Mouse (Mus musculus) cerebellum, adult 2 months (tissue): ENCODE measurements around the gene Hsd17b6. TPM values are rescaled to one million over a fixed set of nuclear protein-coding genes. Genes with fewer than 3 reads are reported as not detected.

ENCODE experiments used
- DNase-seq, 2 experiments: peaks; one replicate each; pipeline ENCODE4 v3.0.0; 2021
- H3K27ac ChIP-seq: fragments of 200-500 bp; 2 replicates; pipeline ENCODE4 v1.5.1; 2012; ENCODE audit warnings: low read length, control low read depth, inconsistent platforms; ENCODE audit not compliant: insufficient read depth
- H3K27me3 ChIP-seq: fragments of 200-500 bp; 2 replicates; pipeline ENCODE4 v1.6.1; 2012; ENCODE audit warnings: inconsistent platforms, mild to moderate bottlenecking, low read length, moderate library complexity; ENCODE audit not compliant: control insufficient read depth, insufficient read depth
- H3K4me1 ChIP-seq: fragments of 200-500 bp; 2 replicates; pipeline ENCODE4 v1.6.1; 2011; ENCODE audit warnings: low read length; ENCODE audit not compliant: control insufficient read depth, insufficient read depth
- H3K4me3 ChIP-seq: fragments of 200-500 bp; replicated peaks from 2 replicates; pipeline ENCODE3; 2011; ENCODE audit warnings: mild to moderate bottlenecking, low read depth, low read length, control low read depth; ENCODE audit not compliant: insufficient read depth
- CTCF ChIP-seq: fragments of 200-500 bp; IDR thresholded peaks from 2 replicates; pipeline ENCODE4 v1.5.1; 2011; ENCODE audit warnings: low read depth, mild to moderate bottlenecking, control low read depth, low read length, moderate library complexity, borderline replicate concordance; ENCODE audit not compliant: insufficient read depth
- POLR2A ChIP-seq: fragments of 200-500 bp; IDR thresholded peaks from 2 replicates; pipeline ENCODE4 v1.6.1; 2011; ENCODE audit warnings: low read length, control low read depth, borderline replicate concordance; ENCODE audit not compliant: insufficient read depth
- WGBS: fragments of 180-500 bp; shearing (Covaris S2); methylation state at CpG from one replicate; pipeline ENCODE4 v1.1.7; 2018; 5-methylcytosine and 5-hydroxymethylcytosine counted together
- polyA plus RNA-seq: library from polyadenylated mRNA; depleted of rRNA; stranded (reverse); fragments of >200 nt; gene quantifications from 2 replicates; pipeline ENCODE4 v1.2.3, GENCODE M21; 2012

The Hsd17b6 gene
- polyA plus RNA-seq, 1 experiment = not detected

- WGBS = 89% methylated on average over 7 of the region's 7 CpGs
- no peak overlapping the region for H3K27ac ChIP-seq
- H3K4me3 ChIP-seq = no peak overlapping the region
- no peak for DNase-seq
- H3K4me1 ChIP-seq = no peaks in the 10 kb centered on the region
- no peak for TF ChIP-seq POLR2A
- TF ChIP-seq CTCF = no peak
- H3K27me3 ChIP-seq = no peaks in the 10 kb centered on the region
These were observed 22.5 kb upstream of the Hsd17b6 start for GRCm38 (mm10) chr10:128029931-128030330.

- 94% methylated on average over 10 of the region's 10 CpGs for WGBS
These were observed 16.1 kb upstream of the Hsd17b6 start for GRCm38 (mm10) chr10:128023496-128023895.

GRCm38 (mm10) chr10:128022196-128022595, 14.8 kb upstream of the Hsd17b6 start:
- Histone ChIP-seq H3K4me3 (no peak overlapping the region), H3K4me1 (no peaks in the 10 kb centered on the region), H3K27ac (no peak overlapping the region), H3K27me3 (no peaks in the 10 kb centered on the region)
- TF ChIP-seq POLR2A (no peak), CTCF (no peak)
- 98% methylated on average over 5 of the region's 5 CpGs for WGBS
- DNase-seq = no peak

More at GRCm38 (mm10) chr10:128023496-128023895, 16.1 kb upstream of the Hsd17b6 start:
- Histone ChIP-seq H3K4me3 (no peak overlapping the region), H3K4me1 (no peaks in the 10 kb centered on the region), H3K27ac (no peak overlapping the region), H3K27me3 (no peaks in the 10 kb centered on the region)
- DNase-seq = no peak
- TF ChIP-seq CTCF (no peak), POLR2A (no peak)

- Histone ChIP-seq H3K4me3 (peak within 1 kb of the TSS; percentile 82), H3K27ac (no peak within 1 kb of the TSS), H3K27me3 (no peaks in the 10 kb centered on the region), H3K4me1 (no peaks in the 10 kb centered on the region)
- DNase-seq = peak; percentile 88 to 89
- TF ChIP-seq CTCF (no peak), POLR2A (peak; percentile 41; the same call in 1 of the 2 replicates)
- 2% methylated on average over 31 of the region's 31 CpGs for WGBS
These were observed 7.9 kb upstream of the Hsd17b6 start, which contains the start of gene Prim1 for GRCm38 (mm10) chr10:128015068-128015934. Prim1 (plus strand) TSS chr10:128015168.

GRCm38 (mm10) chr10:128009735-128010134, 2.3 kb upstream of the Hsd17b6 start:
- 75% methylated on average over 5 of the region's 5 CpGs for WGBS
- Histone ChIP-seq H3K27me3 (no peaks in the 10 kb centered on the region), H3K4me3 (no peak overlapping the region), H3K4me1 (no peaks in the 10 kb centered on the region), H3K27ac (no peak overlapping the region)
- no peak for TF ChIP-seq POLR2A
- TF ChIP-seq CTCF = no peak
- DNase-seq = no peak

GRCm38 (mm10) chr10:128008207-128008889, 937 bp upstream of the Hsd17b6 start:
- H3K27me3 ChIP-seq = no peaks in the 10 kb centered on the region
- TF ChIP-seq POLR2A (no peak), CTCF (peak; percentile 35; the same call in 1 of the 2 replicates)
- peak; percentile 53 to 72 for DNase-seq
- H3K4me1 ChIP-seq = no peaks in the 10 kb centered on the region
- no peak overlapping the region for H3K27ac ChIP-seq
- no peak overlapping the region for H3K4me3 ChIP-seq
- WGBS = 6% methylated on average over 4 of the region's 4 CpGs

GRCm38 (mm10) chr10:128005479-128005878, 1.9 kb downstream of the Hsd17b6 start:
- H3K27me3 ChIP-seq = no peaks in the 10 kb centered on the region
- DNase-seq = no peak
- no peak overlapping the region for H3K27ac ChIP-seq
- WGBS = 92% methylated on average over 8 of the region's 8 CpGs
- no peaks in the 10 kb centered on the region for H3K4me1 ChIP-seq
- no peak overlapping the region for H3K4me3 ChIP-seq
- TF ChIP-seq POLR2A (no peak), CTCF (no peak)
